Mouse (Mus musculus): ENCODE data around the gene Sh3bp5.

Sh3bp5 gene

GRCm38 (mm10) chr14:31410123-31410724 lies 25.7 kb downstream of the Sh3bp5 start:
- peak in 1 of 2 experiments; percentile 47 for DNase-seq (ENCODE audit: low spot score in 2 of 2)

DNA sequence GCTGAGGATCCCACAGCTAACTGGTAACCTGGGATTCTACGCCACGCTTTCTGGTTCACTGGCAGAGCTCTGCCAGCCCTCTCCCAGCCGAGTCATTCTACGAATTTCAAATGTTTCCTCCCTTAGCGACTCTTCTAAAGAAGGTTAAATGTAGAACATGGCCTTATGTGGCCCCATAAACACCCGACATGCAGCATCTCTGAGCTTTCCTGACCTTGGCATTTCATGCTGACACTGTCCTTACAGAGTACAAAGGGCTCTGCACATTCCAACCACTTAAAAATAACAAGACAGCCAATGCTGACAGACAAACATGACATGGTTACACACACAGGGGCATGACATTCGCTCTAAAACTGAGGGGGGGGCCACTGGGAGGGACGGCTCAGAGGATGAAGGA lies 27.2 kb downstream of the Sh3bp5 start:
- no peak for DNase-seq (ENCODE audit: low spot score in 2 of 2)

DNA sequence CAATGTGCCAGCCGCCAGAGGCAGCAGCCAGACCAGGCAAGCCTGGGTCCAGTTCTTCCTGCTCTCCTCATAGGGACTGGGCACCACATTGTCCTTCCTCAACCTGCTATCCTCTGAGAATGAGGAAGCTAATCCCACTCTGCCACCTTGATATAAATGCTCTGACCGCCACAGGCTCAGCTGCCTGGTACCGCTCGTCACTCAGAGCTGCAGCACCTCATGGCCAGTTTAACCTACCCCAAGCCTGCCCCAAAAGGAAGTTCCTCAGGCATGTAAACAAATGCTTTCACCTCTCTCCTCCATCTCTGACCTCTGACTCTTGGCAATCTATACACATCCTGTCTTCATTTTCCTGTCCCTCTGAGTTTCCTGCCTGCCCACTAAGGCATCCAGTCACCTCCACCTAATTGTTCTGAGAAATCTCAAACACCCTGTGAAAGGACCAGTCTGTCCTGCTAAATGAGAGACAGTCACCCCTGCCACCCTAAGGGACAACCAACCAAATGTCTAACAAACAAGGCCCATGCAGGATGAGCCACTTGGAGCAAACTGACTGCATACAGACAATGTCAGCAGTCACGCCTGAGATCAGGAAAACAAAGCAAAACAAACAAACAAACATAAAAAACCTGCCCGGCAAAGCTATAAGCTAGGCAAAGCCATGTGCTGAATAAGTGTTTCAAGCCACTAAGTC lies 27.8 kb downstream of the Sh3bp5 start:
- no peak for DNase-seq (ENCODE audit: low spot score in 2 of 2)

DNA sequence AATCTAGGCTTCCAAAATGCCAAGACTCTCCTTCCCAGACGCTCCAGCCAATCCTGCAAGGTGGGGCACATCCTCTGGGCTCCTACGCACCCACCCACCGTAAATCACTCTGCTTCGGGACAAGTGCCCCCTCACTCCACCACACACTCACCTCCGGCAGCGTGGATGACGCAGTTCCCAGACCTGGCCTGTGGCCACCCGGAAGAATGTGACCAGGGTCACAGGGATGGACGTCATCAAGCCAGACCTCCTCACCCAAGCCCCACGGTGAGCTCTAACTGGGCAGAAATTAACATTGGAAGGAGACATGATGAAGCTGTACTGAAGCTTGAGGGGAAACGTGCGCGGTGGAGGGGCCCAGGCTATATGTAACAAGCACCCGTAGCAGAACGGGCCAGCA lies 28.7 kb downstream of the Sh3bp5 start:
- no peak for DNase-seq (ENCODE audit: low spot score in 2 of 2)

- no peak for DNase-seq (ENCODE audit: low spot score in 2 of 2)
Measured at GRCm38 (mm10) chr14:31406154-31406810, 29.6 kb downstream of the Sh3bp5 start.

- DNase-seq (ENCODE audit: low spot score in 2 of 2) = no peak
Measured at GRCm38 (mm10) chr14:31405652-31406051, 30.2 kb downstream of the Sh3bp5 start.

DNA sequence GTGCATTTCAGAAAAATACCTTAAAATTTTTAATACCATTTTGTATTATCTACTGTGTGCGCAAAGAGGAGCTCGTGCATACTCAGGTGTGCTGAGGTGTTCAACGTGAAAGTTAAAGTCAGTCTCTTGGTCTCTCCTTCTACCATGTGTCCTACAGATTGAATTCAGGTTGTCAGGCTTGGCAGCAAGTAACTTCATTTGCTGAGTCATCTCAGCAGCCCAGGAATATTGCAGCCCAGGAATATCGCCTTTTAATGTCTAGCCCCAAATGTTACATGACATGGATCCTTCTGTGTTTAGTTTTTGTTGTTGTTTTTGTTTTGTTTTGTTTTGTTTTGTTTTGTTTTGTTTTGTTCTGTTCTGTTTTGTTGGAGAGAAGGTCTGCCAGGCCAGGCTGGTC lies 31.2 kb downstream of the Sh3bp5 start:
- DNase-seq (ENCODE audit: low spot score in 2 of 2) = no peak

GRCm38 (mm10) chr14:31403995-31404394 lies 31.9 kb downstream of the Sh3bp5 start:
- no peak for DNase-seq (ENCODE audit: low spot score in 2 of 2)

DNA sequence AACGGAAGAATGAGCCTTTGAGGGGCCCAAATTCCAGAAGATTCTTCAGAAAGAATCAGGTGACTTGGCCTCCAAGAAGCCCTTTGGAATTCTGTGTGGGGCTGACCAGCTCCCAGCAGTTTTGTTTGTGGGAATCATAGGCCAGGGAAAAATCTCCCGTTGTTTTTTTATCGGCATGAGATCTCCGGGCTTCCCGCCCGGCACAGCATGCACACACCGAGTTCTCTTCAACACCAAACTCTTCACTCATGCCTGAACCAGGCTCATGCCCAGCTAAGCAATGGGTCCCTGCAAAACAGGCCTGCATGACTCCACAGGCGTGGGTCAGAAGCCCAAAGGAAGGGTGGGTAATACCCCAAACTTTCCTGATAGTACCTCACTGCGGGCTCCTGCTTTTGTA lies 32.3 kb downstream of the Sh3bp5 start:
- no peak for DNase-seq (ENCODE audit: low spot score in 2 of 2)

GRCm38 (mm10) chr14:31402693-31403092 lies 33.2 kb downstream of the Sh3bp5 start:
- DNase-seq (ENCODE audit: low spot score in 2 of 2) = no peak

DNA sequence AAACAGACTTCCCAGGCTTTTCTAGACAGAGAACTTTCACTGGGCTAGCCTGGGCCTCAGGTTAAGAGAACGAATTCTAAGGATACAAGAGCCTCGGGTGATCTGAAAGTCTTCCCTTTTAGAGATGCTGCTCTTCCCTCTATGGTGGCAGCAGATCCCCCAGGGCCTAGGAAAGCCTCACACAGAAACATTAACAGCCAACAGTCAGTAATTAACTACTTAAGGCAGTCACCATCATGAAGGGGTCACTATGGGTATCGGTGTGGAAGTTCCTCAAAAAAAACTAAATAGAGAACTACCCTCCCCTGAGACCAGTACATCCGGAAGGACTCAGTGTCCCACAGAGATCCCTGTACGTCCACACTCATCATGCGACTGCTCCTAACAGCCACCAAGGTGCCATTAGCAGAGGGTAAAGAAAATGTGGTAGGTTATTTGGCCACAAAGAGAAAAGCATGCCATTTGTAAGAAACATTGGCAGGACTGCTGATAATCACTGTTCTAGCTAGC lies 33.9 kb downstream of the Sh3bp5 start:
- DNase-seq (ENCODE audit: low spot score in 2 of 2) = no peak

DNA sequence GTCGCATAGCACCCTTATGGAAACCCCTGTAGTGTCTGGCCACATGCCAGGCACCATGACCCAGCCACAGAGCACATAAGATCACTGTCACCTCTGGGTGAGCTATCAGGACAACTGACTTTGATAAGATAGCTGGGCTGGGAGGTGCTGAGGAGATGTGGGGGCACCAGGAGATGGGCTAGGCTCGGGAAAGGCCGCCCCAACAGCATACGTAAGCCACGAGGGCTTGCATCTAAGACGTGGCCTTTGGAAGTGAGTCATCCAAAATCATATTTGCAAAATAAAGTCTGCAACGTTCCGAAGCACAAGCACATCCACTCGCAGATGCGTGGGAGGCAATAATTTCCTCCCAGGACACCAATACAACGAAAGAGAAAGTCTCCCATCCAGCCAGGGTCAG lies 35.0 kb downstream of the Sh3bp5 start:
- DNase-seq (ENCODE audit: low spot score in 2 of 2) = no peak

DNA sequence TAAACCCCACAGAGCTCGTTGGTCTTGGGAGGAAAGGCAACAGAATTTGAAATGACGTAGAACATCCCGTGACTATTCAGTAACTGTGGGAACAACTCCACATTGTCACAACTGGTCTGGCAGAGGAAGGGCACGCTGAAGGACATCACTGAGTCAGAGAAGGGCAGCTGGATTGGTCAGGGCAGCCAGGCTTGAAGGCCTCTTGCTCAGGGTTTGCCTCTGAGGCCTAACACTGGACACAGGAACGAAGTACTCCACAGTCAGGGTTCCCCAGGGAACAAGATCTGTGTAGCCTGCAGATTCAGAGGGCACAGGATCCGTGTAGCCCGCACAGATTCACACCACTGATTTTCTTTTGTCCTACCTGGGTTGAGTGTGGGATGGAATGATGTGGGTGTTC lies 35.6 kb downstream of the Sh3bp5 start:
- no peak for DNase-seq (ENCODE audit: low spot score in 2 of 2)

DNA sequence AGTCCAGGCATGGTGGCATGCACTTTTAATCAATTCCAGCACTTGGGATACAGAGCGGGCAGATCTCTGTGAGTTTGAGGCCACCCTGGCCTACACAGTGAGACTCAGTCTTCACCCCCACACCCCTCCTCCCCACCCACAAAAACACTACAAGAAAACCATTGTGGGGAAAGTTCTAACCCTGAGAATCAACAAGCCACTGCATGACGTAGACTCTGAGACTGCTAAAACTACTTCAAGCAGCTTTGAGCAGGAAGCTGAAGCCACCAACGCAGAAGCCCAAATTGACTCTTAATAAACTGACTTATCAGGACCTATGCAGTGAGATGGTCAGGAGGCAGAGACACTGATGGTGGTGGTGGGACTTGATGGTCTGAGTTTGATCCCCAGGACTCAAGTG lies 36.6 kb downstream of the Sh3bp5 start:
- DNase-seq (ENCODE audit: low spot score in 2 of 2) = peak; percentile 68 to 77

DNA sequence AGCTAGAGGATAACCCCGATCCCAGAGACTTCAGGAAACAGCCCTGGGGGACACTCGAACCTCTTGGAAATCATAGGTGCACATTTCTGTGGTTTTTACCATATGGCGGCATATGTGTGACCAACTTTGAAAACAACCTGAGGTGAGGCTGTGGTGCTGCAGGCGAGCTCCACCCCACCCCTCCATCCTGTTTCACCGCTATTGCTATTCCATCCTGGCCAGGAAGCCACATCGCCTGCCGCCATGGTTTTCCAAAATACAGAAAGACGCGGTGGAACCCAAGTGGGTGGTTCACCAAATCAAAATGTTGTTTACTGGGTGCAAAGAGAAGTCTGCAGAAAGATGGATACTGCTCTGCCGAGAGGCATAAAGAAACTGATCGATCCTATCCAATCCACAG lies 37.1 kb downstream of the Sh3bp5 start:
- DNase-seq (ENCODE audit: low spot score in 2 of 2) = no peak

- DNase-seq (ENCODE audit: low spot score in 2 of 2) = no peak
Measured at GRCm38 (mm10) chr14:31397791-31398595, 37.9 kb downstream of the Sh3bp5 start.

DNA sequence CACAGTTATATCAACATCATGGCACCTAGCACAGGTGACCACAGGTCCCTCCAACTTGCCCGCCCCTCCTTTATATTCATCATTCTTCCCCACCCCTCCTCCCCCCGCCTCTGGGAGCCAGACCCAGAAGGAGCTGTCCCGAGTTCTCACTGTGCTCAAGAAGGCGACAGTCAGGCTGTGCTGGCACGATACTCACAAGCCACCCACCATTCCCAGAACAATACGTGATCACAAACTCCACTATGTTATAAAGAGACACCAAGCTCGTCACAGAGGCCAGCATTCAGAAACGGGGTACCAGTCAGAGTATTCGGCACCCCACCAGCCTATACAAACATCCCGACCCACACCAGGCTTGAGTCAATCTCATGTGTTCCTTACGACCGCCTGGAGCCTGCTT lies 38.5 kb downstream of the Sh3bp5 start:
- DNase-seq (ENCODE audit: low spot score in 2 of 2) = no peak

- no peak for DNase-seq (ENCODE audit: low spot score in 2 of 2)
Measured at GRCm38 (mm10) chr14:31396428-31396827, 39.5 kb downstream of the Sh3bp5 start.

DNA sequence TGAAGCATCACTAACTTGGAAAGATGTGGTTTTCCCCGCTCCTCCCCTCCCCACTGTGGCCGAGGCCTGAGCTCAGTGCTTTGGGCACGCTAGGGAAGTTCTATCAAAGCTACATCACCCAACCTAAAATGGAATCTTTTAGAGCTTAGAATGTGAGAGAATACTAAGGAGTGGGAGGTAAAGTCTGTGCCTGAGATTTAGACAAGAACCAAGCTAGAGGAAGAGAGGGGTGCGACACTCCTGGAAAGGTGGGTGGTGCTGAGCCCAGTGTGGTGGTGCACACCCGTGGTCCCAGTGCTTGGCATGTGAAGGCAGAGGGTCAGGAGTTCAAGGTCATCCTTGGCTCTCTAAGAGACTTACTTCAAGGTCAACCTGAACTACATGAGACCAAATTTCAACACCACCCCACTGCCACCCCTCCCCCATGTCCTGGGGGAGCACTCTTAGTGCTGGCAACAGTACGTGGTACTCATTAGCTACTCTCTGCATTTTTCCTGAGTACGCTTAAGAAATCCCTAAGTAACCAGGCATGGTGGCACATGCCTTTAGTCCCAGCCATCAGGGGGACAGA lies 40.2 kb downstream of the Sh3bp5 start:
- DNase-seq (ENCODE audit: low spot score in 2 of 2) = no peak

DNA sequence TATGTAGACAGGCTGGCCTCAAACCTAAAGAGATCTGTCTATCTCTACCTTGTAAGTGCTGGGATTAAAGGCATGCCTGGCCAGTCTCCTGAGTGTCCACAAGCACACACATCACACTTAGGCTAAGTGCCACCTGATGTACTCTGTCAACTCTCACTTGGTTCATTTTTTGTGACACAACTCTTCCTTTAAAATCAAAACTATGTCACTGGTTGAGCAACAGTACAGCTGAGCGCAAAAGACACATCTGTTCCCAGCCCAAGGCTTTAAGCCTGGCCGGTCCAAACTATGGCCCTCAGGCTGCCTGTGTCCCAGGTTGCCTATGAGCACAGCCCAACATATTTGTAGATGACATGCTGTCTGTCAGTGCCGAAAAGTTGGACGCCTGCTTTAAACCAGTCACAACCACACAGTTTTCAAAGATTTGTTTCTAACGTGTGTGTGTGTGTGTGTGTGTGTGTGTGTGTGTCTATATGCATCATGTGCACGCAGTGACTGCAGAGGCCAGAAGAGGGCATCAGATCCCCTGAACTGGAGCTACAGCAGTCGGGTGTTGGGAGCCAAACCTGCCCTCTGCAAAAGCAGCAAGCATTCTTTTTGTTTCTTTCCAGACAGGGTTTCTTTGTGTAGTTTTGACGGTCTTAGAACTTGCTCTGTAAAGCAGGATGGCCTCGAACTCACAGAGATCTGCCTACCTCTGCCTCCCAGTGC lies 40.9 kb downstream of the Sh3bp5 start:
- DNase-seq (ENCODE audit: low spot score in 2 of 2) = no peak

DNA sequence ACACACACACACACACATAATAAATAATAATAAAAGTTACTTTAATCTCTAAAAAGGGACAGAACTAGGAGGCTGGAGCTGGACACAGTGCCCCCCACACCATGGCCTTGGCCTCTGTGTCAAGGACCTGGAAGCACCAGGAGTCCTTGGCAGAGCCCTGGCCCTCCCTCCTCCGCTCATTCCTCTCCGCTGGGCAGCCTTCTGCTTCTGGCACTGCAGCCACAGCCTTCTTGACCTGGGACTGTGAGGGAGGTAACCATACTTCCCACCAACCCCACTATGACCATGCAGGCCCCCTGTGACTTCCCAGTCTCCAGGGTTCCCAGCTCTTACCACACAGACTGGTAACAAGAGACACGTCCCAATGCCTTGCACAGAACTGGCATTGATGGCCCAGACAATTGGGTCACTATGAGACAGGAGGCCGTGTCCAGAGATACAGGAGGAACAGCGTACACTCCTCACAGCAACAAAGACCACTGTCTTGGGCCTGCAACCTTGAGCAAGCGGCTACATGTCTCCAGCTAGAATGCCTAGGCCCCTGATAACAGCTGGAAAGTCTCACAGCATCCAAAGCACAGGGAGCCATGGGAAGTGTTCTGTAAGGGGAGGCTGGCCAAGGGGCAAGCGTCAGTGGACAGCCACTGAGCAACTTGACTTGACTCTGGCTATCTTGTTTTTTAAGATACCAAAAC lies 41.8 kb downstream of the Sh3bp5 start:
- no peak for DNase-seq (ENCODE audit: low spot score in 2 of 2)

All from natural killer cell, adult 2 months (primary cell).